Mouse (Mus musculus) forebrain, embryonic 13.5 days (tissue): ENCODE data around the gene Sox11. TPM values are rescaled to one million over a fixed set of nuclear protein-coding genes. Genes with fewer than 3 reads are reported as not detected.

ENCODE experiments used
- ATAC-seq: fragments of 200-750 bp; cut with Nextera tagmentation; 2 replicates; pipeline ENCODE4 v1.8.0; 2017
- H3K27ac ChIP-seq: fragments of 300-500 bp; sonication (generic); 2 replicates; pipeline ENCODE4 v1.5.1; 2015; ENCODE audit warnings: inconsistent platforms, mild to moderate bottlenecking, moderate library complexity
- H3K27me3 ChIP-seq: fragments of 300-500 bp; sonication (generic); 2 replicates; pipeline ENCODE4 v1.6.1; 2015; ENCODE audit warnings: mild to moderate bottlenecking, inconsistent platforms
- H3K36me3 ChIP-seq: fragments of 300-500 bp; sonication (generic); 2 replicates; pipeline ENCODE4 v1.6.1; 2015; ENCODE audit warnings: mild to moderate bottlenecking, inconsistent platforms; ENCODE audit not compliant: poor library complexity, severe bottlenecking
- H3K4me1 ChIP-seq: fragments of 300-500 bp; sonication (generic); 2 replicates; pipeline ENCODE4 v1.6.1; 2015; ENCODE audit warnings: inconsistent platforms
- H3K4me2 ChIP-seq: fragments of 300-500 bp; sonication (generic); 2 replicates; pipeline ENCODE4 v1.6.1; 2015; ENCODE audit warnings: inconsistent platforms, mild to moderate bottlenecking, moderate library complexity
- H3K4me3 ChIP-seq: fragments of 300-500 bp; sonication (generic); 2 replicates; pipeline ENCODE4 v1.5.1; 2015; ENCODE audit warnings: mild to moderate bottlenecking, inconsistent platforms
- H3K9ac ChIP-seq: fragments of 300-500 bp; sonication (generic); 2 replicates; pipeline ENCODE4 v1.6.1; 2015; ENCODE audit warnings: mild to moderate bottlenecking, inconsistent platforms
- H3K9me3 ChIP-seq: fragments of 300-500 bp; sonication (generic); replicated peaks from 2 replicates; pipeline ENCODE4 v1.6.1; 2016; ENCODE audit warnings: inconsistent platforms
- WGBS: fragments of 180-500 bp; shearing (Covaris S2); methylation state at CpG from one replicate; pipeline ENCODE4 v1.1.7; 2015; 5-methylcytosine and 5-hydroxymethylcytosine counted together
- polyA plus RNA-seq: library from polyadenylated mRNA; unstranded; fragments of >200 nt; fragmentation: Nextera tagmentation; extraction: Ambion mirVana; gene quantifications from 2 replicates; pipeline ENCODE4 v1.2.1, GENCODE M21; 2015

The Sox11 gene
- polyA plus RNA-seq, 1 experiment from 2014 or later: 970 TPM

DNA sequence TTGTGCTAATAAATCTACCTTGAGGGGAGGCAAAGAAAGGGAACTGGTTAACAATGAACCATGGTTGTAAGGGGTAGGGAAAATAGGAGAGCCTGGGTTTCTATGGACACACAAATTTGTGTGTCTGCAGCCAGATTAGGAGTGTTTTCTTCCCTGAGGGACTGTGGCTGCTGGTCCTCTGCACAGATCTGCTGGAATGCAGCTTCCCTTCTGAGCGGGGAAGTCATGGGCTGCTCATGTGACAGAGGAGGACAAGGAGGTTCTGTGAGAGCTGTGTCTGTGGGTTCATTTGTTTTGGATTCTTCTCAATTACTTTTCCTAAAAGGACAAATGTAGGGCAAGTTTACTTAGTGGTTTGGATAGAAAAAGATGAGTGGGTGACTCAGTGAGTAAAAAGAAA is 48.2 kb downstream of the Sox11 start:
- ATAC-seq: no peak
- no peak overlapping the region for H3K9ac ChIP-seq

DNA sequence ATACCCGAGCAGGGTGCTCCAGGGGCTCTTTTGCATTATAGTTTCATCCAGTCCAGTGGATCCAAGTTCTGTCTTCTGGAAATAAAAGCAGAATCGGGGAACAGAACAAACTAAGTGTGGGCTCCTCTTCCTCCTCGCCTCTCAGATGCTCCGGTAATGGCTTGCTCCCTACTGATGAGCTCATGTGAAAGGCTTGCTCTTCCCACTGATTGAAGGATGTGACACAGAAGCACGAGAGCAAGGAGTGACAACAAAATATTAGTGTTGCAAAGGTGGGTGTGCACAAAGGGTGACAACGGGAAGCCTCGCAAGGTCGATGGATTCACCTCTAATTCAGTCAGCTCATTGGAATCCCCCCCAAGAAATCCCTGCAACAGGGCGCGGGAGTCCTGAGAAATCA is 48.6 kb downstream of the Sox11 start:
- H3K4me2 ChIP-seq: no peak overlapping the region
- WGBS: 57% methylated on average over 10 of the region's 10 CpGs
- ATAC-seq: no peak
- H3K4me1 ChIP-seq: peaks cover 15% of the 10 kb centered on the region
- H3K27ac ChIP-seq: peak overlapping the region; percentile 5; the same call in 1 of the 2 replicates
- H3K9ac ChIP-seq: no peak overlapping the region
- no peak overlapping the region for H3K4me3 ChIP-seq
- H3K27me3 ChIP-seq: no peaks in the 10 kb centered on the region
- H3K36me3 ChIP-seq: no peaks in the 10 kb centered on the region
- no peaks in the 10 kb centered on the region for H3K9me3 ChIP-seq

More for the DNA sequence above, 48.2 kb downstream of the Sox11 start:
- Histone ChIP-seq H3K4me1 (peaks cover 18% of the 10 kb centered on the region), H3K27me3 (no peaks in the 10 kb centered on the region), H3K9me3 (no peaks in the 10 kb centered on the region), H3K4me3 (no peak overlapping the region), H3K4me2 (no peak overlapping the region), H3K27ac (no peak overlapping the region), H3K36me3 (no peaks in the 10 kb centered on the region)
- 50% methylated on average over 1 of the region's 1 CpGs for WGBS

DNA sequence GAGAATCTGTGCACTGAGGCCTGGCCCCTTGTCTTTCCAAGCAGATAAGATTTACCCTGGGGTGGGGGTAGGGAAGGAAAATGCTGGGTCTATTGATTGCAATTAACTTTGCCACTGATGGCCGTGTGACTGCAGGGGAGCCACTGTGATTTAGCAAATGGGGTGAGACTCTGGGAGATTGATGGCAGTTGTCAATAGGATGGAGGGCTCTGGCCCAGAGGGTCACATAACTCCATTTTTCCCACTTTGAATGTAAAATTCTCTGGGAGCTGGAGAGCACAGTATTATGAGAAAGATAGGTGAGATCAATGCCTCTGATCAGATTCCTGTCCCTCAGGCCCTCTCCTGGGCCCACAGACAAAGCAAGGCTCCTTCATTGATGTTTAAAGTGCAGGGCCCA is 49.2 kb downstream of the Sox11 start:
- H3K27me3 ChIP-seq: no peaks in the 10 kb centered on the region
- H3K9ac ChIP-seq: no peak overlapping the region
- H3K4me1 ChIP-seq: peaks cover 11% of the 10 kb centered on the region
- no peaks in the 10 kb centered on the region for H3K9me3 ChIP-seq
- WGBS: 12% methylated on average over 1 of the region's 1 CpGs
- no peaks in the 10 kb centered on the region for H3K36me3 ChIP-seq
- no peak overlapping the region for H3K4me2 ChIP-seq
- H3K27ac ChIP-seq: peak overlapping the region; percentile 5
- no peak for ATAC-seq
- no peak overlapping the region for H3K4me3 ChIP-seq
